In the genomic region with DNA sequence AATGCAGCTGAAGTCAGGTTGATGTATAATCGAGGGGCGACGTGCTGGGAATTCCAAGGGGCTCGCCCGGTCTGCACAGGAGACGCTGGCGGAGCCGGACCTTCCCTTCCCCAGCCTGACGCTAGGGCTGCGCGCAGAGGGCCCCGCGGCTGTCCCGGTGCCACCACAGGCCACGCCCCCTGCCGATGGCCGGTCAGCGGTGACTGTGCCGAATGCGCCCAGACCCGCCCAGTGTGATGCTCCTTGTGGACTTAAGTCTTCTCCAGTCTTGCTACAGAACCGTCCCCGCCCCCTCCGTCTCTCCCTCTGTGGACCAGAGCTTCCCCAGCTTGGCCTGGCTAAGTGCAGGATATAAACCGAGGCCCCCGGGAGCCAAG, we compare ENCODE assay signal across 8 mouse cellular contexts. TPM values are rescaled to one million over a fixed set of nuclear protein-coding genes. Genes with fewer than 3 reads are reported as not detected.
DNase-seq lines count a peak whose midpoint lies in the region; ATAC-seq and TF ChIP-seq lines count a peak whose summit lies in the region.

No protein-coding gene starts in this region.

- DNase-seq in ZHBTc4 (ENCODE audit: low read depth, low spot score): peak; percentile 93
- DNase-seq in gastrocnemius, postnatal 10 days: peak; percentile 92
- DNase-seq in induced T-regulatory cell, adult 2 months (ENCODE audit: low read depth): peak; percentile 78
- DNase-seq in left cerebral cortex, postnatal 10 days (ENCODE audit: extremely low spot score in 1 of 2, low spot score in 2 of 2): peak; percentile 70 to 97
- peak; percentile 74 for DNase-seq in right cerebral cortex, postnatal 25 days
- peak; percentile 84 to 90 for DNase-seq in urinary bladder, postnatal 4 days (ENCODE audit: low spot score in 2 of 2)

- H3K4me1 ChIP-seq in cortical plate, adult 2 months (ENCODE audit: control insufficient read depth, insufficient read depth, low read length): no peaks in the 10 kb centered on the region; the same call in 1 of the 2 replicates

- no peak for TF ChIP-seq CTCF in cortical plate, adult 2 months (IDR thresholded peaks at IDR 0.05; ENCODE audit: extremely low read depth, insufficient read depth, low read length)

- intact Hi-C loops in left cerebral cortex, postnatal 10 days (cut with DNase I): loop anchor here (2.0 kb wide), 1 partner anchor 37 kb away; a partner anchor contains a TSS

- peak; percentile 50 for ATAC-seq in megakaryocyte-erythroid progenitor cell, adult 5-6 weeks (replicated peaks; ENCODE audit: low FRiP score, low TSS enrichment, poor library complexity, severe bottlenecking)

- H3K27ac ChIP-seq in cortical plate, adult 2 months (ENCODE audit: insufficient read depth, low read length): peak overlapping the region; percentile 60; the same call in 1 of the 2 replicates

- H3K4me3 ChIP-seq in cortical plate, adult 2 months (ENCODE audit: insufficient read depth, low read length): peak overlapping the region; percentile 48

- no peak for TF ChIP-seq POLR2A in cortical plate, adult 2 months (IDR thresholded peaks at IDR 0.05; ENCODE audit: extremely low read depth, insufficient read depth, low read length)

RNA-seq across cellular contexts. Expression of a gene that starts 0.5 kb away (rescaled TPM):
- polyA plus RNA-seq in cortical plate, adult 2 months (2012; rRNA removed): 186 and 206 TPM in 2 replicates
- 10 to 100 TPM; 31.4 to 40.8 TPM for total RNA-seq in gastrocnemius, postnatal 10 days (2021)
- total RNA-seq in left cerebral cortex, postnatal 10 days (2021): 100 to 1,000 TPM; 237 to 253 TPM
- total RNA-seq in megakaryocyte-erythroid progenitor cell, adult 5-6 weeks (2014; fragmentation: Nextera tagmentation): 7.8 and 8.9 TPM in 2 replicates
- 3.3 TPM in 2 replicates for total RNA-seq in megakaryocyte-erythroid progenitor cell, adult 5-6 weeks (2017)

RNA-seq across cellular contexts. Expression of a gene that starts 2.8 kb away (rescaled TPM):
- 5.6 and 8.8 TPM in 2 replicates for polyA plus RNA-seq in cortical plate, adult 2 months (2012; rRNA removed)
- total RNA-seq in gastrocnemius, postnatal 10 days (2021): under 1 TPM in 1 of 2 experiments, not detected in 1; 0.33 TPM
- under 1 TPM; 0.49 to 0.79 TPM for total RNA-seq in left cerebral cortex, postnatal 10 days (2021)
- 0.66 and 3.4 TPM in 2 replicates for total RNA-seq in megakaryocyte-erythroid progenitor cell, adult 5-6 weeks (2014; fragmentation: Nextera tagmentation)
- 3.2 and 5.6 TPM in 2 replicates for total RNA-seq in megakaryocyte-erythroid progenitor cell, adult 5-6 weeks (2017)

RNA-seq across cellular contexts. Expression of a gene that starts 5.3 kb away (rescaled TPM):
- 3.5 and 3.7 TPM in 2 replicates for polyA plus RNA-seq in cortical plate, adult 2 months (2012; rRNA removed)
- total RNA-seq in gastrocnemius, postnatal 10 days (2021): 1 to 10 TPM; 2.7 to 3.2 TPM
- 1 to 10 TPM; 3.2 to 4.2 TPM for total RNA-seq in left cerebral cortex, postnatal 10 days (2021)
- total RNA-seq in megakaryocyte-erythroid progenitor cell, adult 5-6 weeks (2014; fragmentation: Nextera tagmentation): 0.55 TPM in 1 of 2 replicates, not detected in the other
- 0.38 and 1.2 TPM in 2 replicates for total RNA-seq in megakaryocyte-erythroid progenitor cell, adult 5-6 weeks (2017)

RNA-seq across cellular contexts. Expression of a gene that starts 17.9 kb away (rescaled TPM):
- 0.57 and 0.65 TPM in 2 replicates for polyA plus RNA-seq in cortical plate, adult 2 months (2012; rRNA removed)
- total RNA-seq in gastrocnemius, postnatal 10 days (2021): 10 to 100 TPM; 41.4 to 50.3 TPM
- under 1 TPM; 0.22 to 0.28 TPM for total RNA-seq in left cerebral cortex, postnatal 10 days (2021)
- total RNA-seq in megakaryocyte-erythroid progenitor cell, adult 5-6 weeks (2014; fragmentation: Nextera tagmentation): not detected in 2 replicates
- total RNA-seq in megakaryocyte-erythroid progenitor cell, adult 5-6 weeks (2017): not detected in 2 replicates

RNA-seq across cellular contexts. Expression of a gene that starts 36.8 kb away (rescaled TPM):
- polyA plus RNA-seq in cortical plate, adult 2 months (2012; rRNA removed): 70.6 and 79.0 TPM in 2 replicates
- total RNA-seq in gastrocnemius, postnatal 10 days (2021): 1 to 10 TPM; 6.5 to 8.7 TPM
- 10 to 100 TPM; 33.0 to 37.4 TPM for total RNA-seq in left cerebral cortex, postnatal 10 days (2021)
- total RNA-seq in megakaryocyte-erythroid progenitor cell, adult 5-6 weeks (2014; fragmentation: Nextera tagmentation): 16.9 and 31.4 TPM in 2 replicates
- 8.7 and 11.7 TPM in 2 replicates for total RNA-seq in megakaryocyte-erythroid progenitor cell, adult 5-6 weeks (2017)

Comparison
In these comparisons a context has a peak if more than half of its experiments do, and no peak if none do; other contexts are left out.
1. Peak in every context shown above with its lines: DNase-seq, ATAC-seq, H3K4me3 ChIP-seq and H3K27ac ChIP-seq.
2. RNA of a gene that starts 0.5 kb away (total RNA-seq): 237 to 253 TPM in left cerebral cortex, postnatal 10 days; 31.4 to 40.8 TPM in gastrocnemius, postnatal 10 days and 3.3 to 8.9 TPM in megakaryocyte-erythroid progenitor cell, adult 5-6 weeks; every median in the first group is over 4 times any median in the second.